ENCODE assay signal across 8 mouse cellular contexts in the genomic region with DNA sequence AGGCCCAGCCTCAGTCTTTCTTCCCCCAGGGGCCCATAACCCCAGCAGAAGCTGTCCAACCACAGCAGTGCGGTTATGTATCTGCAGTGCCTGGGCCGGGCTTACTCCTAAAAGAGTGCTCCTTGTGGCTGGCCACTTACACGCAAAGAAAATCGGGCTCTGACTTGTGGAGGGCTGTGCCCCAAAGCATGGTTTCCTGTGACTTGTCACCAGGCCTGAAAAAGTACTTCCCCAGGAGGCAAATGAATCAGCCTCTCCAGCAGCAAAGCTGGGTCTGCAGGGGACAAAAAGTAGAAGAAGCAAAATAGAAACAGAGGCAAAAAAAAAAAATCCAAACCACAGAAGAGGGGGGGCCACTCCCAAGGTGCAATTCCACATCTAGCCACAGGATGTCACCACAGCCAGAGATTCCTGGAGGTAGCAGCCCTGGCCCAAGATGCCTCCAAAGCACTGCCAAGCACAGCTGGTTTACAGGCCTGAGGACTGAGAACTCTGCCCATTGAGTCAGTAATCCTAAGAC. TPM values are rescaled to one million over a fixed set of nuclear protein-coding genes. Genes with fewer than 3 reads are reported as not detected.
A peak's percentile ranks its signal among the peaks of the same experiment; 100 is the strongest.
DNase-seq lines count a peak whose midpoint lies in the region; ATAC-seq and TF ChIP-seq lines count a peak whose summit lies in the region.

No protein-coding gene starts in this region.

- H3K9me3 ChIP-seq in embryonic facial prominence, embryonic 15.5 days (replicated peaks): no peaks in the 10 kb centered on the region
- no peaks in the 10 kb centered on the region for H3K9me3 ChIP-seq in lung, embryonic 16.5 days (ENCODE audit: control insufficient read depth, low read length)

- H3K4me3 ChIP-seq in bone marrow macrophage, adult 2 months (ENCODE audit: insufficient read depth, low read length): peak overlapping the region; percentile 0; the same call in 1 of the 2 replicates
- H3K4me3 ChIP-seq in embryonic facial prominence, embryonic 15.5 days (replicated peaks): no peak overlapping the region
- no peak overlapping the region for H3K4me3 ChIP-seq in lung, embryonic 16.5 days (ENCODE audit: low read length)

- 0 out of 2 replicates have a peak overlapping the region, but pooled peaks have one; percentile 10 for H3K9ac ChIP-seq in embryonic facial prominence, embryonic 15.5 days
- 0 out of 2 replicates have a peak overlapping the region, but pooled peaks have one; percentile 7 for H3K9ac ChIP-seq in lung, embryonic 16.5 days (ENCODE audit: low read length)

- intact Hi-C loops in heart, postnatal 14 days (cut with DNase I): loop anchor here (2.0 to 10.0 kb wide), 2 partner anchors 17 to 159 kb away; a partner anchor contains a TSS

- peak; percentile 76 for DNase-seq in ES-CJ7 (ENCODE audit: low read depth, low spot score)
- peak; percentile 76 to 87 for DNase-seq in heart, postnatal 14 days
- peak; percentile 56 to 76 for DNase-seq in layer of hippocampus, adult 18-20 months (ENCODE audit: low spot score in 2 of 2)
- DNase-seq in ovary, postnatal 14 days (ENCODE audit: low spot score): peak; percentile 74
- DNase-seq in thymus, postnatal 25 days: peak; percentile 82

- WGBS in embryonic facial prominence, embryonic 15.5 days: 20% methylated on average over 4 of the region's 4 CpGs
- WGBS in lung, embryonic 16.5 days: 27% methylated on average over 4 of the region's 4 CpGs

- 0 out of 2 replicates have a peak, but pooled peaks have one; percentile 52 for ATAC-seq in embryonic facial prominence, embryonic 15.5 days (ENCODE audit: insufficient number of reproducible peaks, low FRiP score, low TSS enrichment, low read depth)
- peak; percentile 57; the same call in 1 of the 2 replicates for ATAC-seq in lung, embryonic 16.5 days (ENCODE audit: low read depth)

- peak; percentile 78 for TF ChIP-seq CTCF in bone marrow macrophage, adult 2 months (IDR thresholded peaks at IDR 0.05; ENCODE audit: low read depth, low read length)

- peaks cover 65% of the 10 kb centered on the region for H3K4me1 ChIP-seq in bone marrow macrophage, adult 2 months (ENCODE audit: control insufficient read depth, insufficient read depth, low read length)
- H3K4me1 ChIP-seq in embryonic facial prominence, embryonic 15.5 days: peaks cover 15% of the 10 kb centered on the region
- peaks cover 15% of the 10 kb centered on the region for H3K4me1 ChIP-seq in lung, embryonic 16.5 days (replicated peaks; ENCODE audit: control insufficient read depth, insufficient read depth, low read length)

- H3K4me2 ChIP-seq in embryonic facial prominence, embryonic 15.5 days (replicated peaks): peak overlapping the region; percentile 22; the same call in 1 of the 2 replicates
- no peak overlapping the region for H3K4me2 ChIP-seq in lung, embryonic 16.5 days (ENCODE audit: low read depth, low read length)

- H3K27me3 ChIP-seq in embryonic facial prominence, embryonic 15.5 days: no peaks in the 10 kb centered on the region
- no peaks in the 10 kb centered on the region for H3K27me3 ChIP-seq in lung, embryonic 16.5 days (ENCODE audit: control insufficient read depth, insufficient read depth, low read depth, low read length)

- peak overlapping the region; percentile 96 for H3K27ac ChIP-seq in bone marrow macrophage, adult 2 months (ENCODE audit: insufficient read depth, low read depth, low read length)
- peak overlapping the region; percentile 52 for H3K27ac ChIP-seq in embryonic facial prominence, embryonic 15.5 days (replicated peaks)
- peak overlapping the region; percentile 25; the same call in 1 of the 2 replicates for H3K27ac ChIP-seq in lung, embryonic 16.5 days (ENCODE audit: low read length)

- no peak for TF ChIP-seq POLR2A in bone marrow macrophage, adult 2 months (IDR thresholded peaks at IDR 0.05; ENCODE audit: borderline replicate concordance, low read depth, low read length)

- H3K36me3 ChIP-seq in embryonic facial prominence, embryonic 15.5 days: no peaks in the 10 kb centered on the region
- H3K36me3 ChIP-seq in lung, embryonic 16.5 days (ENCODE audit: control insufficient read depth, insufficient read depth, low read length): no peaks in the 10 kb centered on the region

RNA-seq across cellular contexts. Expression of a gene that starts 18.9 kb away (rescaled TPM):
- 90.1 and 111 TPM in 2 replicates for polyA plus RNA-seq in bone marrow macrophage, adult 2 months (2012; ENCODE audit: insufficient read depth, insufficient read length, missing spikeins)
- 82.9 and 92.3 TPM in 2 replicates for polyA plus RNA-seq in embryonic facial prominence, embryonic 15.5 days (2015; fragmentation: Nextera tagmentation; extraction: Ambion mirVana)
- 10 to 100 TPM in 1 of 2 experiments, 1 to 10 TPM in 1; 10.0 to 12.2 TPM for total RNA-seq in heart, postnatal 14 days (2021)
- total RNA-seq in layer of hippocampus, adult 18-20 months (2021): 1 to 10 TPM in 1 of 2 experiments, under 1 TPM in 1; 0.58 to 1.6 TPM
- polyA plus RNA-seq in lung, embryonic 16.5 days (2015; fragmentation: Nextera tagmentation; extraction: Ambion mirVana): 138 and 146 TPM in 2 replicates

RNA-seq across cellular contexts. Expression of a gene that starts 51.1 kb away (rescaled TPM):
- 2,962 and 2,986 TPM in 2 replicates for polyA plus RNA-seq in bone marrow macrophage, adult 2 months (2012; ENCODE audit: insufficient read depth, insufficient read length, missing spikeins)
- 1,591 and 1,650 TPM in 2 replicates for polyA plus RNA-seq in embryonic facial prominence, embryonic 15.5 days (2015; fragmentation: Nextera tagmentation; extraction: Ambion mirVana)
- 1,000 to 10,000 TPM; 1,416 to 1,506 TPM for total RNA-seq in heart, postnatal 14 days (2021)
- 1,000 to 10,000 TPM; 1,684 to 1,728 TPM for total RNA-seq in layer of hippocampus, adult 18-20 months (2021)
- polyA plus RNA-seq in lung, embryonic 16.5 days (2015; fragmentation: Nextera tagmentation; extraction: Ambion mirVana): 1,274 and 1,299 TPM in 2 replicates

Comparison
In these comparisons a context has a peak if more than half of its experiments do, and no peak if none do; other contexts are left out.
1. H3K27ac ChIP-seq: peak in every context shown above with its lines; median percentile 96 in bone marrow macrophage, adult 2 months; 52 in embryonic facial prominence, embryonic 15.5 days; 25 in lung, embryonic 16.5 days.